Mouse (Mus musculus): Measurements from ENCODE around the gene Casq2. TPM values are rescaled to one million over a fixed set of nuclear protein-coding genes. Genes with fewer than 3 reads are reported as not detected.
A peak's percentile ranks its signal among the peaks of the same experiment; 100 is the strongest.

The Casq2 gene
- polyA plus RNA-seq, 1 experiment from 2014 or later: 15.5 TPM

DNA sequence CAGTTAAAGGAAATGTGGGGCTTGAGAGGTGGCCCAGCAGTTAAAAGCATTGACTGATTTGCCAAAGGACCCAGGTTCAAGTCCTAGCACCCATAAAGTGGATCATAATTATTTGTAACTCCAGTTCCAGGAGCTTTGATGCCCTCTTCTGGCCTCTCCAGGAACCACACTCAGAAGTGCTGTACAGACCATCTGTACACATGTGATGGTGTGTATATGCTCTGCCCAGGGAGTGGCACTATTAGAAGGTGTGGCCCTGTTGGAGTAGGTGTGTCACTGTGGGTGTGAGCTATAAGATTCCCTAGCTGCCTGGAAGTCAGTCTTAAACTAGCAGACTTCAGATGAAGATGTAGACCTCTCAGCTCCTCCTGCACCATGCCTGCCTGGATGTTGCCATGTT is 34.7 kb downstream of the Casq2 start:
- Histone ChIP-seq H3K4me3 (ENCODE audit: low read length) (no peak overlapping the region), H3K9me3 (ENCODE audit: control insufficient read depth, low read length) (no peaks in the 10 kb centered on the region), H3K36me3 (ENCODE audit: control insufficient read depth, insufficient read depth, low read length) (no peaks in the 10 kb centered on the region), H3K4me2 (ENCODE audit: low read depth, low read length) (no peak overlapping the region), H3K27me3 (ENCODE audit: control insufficient read depth, insufficient read depth, low read depth, low read length) (no peaks in the 10 kb centered on the region), H3K4me1 (replicated peaks; ENCODE audit: control insufficient read depth, insufficient read depth, low read length) (no peaks in the 10 kb centered on the region), H3K9ac (ENCODE audit: low read length) (no peak overlapping the region), H3K27ac (ENCODE audit: low read length) (no peak overlapping the region)
- no peak for ATAC-seq (ENCODE audit: low read depth)

DNA sequence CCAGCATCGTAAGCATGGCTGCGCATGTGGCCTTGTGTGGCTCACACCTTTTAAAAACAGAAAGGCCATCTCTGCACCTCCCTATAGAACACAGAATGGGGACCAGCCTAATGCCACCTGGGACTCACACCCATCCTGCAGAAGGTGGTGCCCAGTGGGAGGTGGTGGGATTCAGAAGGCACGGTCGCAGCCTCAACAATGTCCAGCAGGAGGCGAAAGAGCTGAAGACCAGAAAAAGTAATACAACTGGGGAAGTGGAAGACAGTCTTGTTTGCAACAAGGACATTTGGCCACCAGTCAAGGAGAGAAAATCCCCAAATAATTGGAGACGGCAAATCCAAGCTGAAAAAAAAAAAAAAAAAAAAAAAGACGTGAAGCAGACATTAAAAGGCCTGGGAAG is 35.8 kb downstream of the Casq2 start:
- no peak overlapping the region for H3K9ac ChIP-seq (ENCODE audit: low read length)
- H3K4me3 ChIP-seq (ENCODE audit: low read length): no peak overlapping the region
- ATAC-seq (ENCODE audit: low read depth): no peak
- no peak overlapping the region for H3K27ac ChIP-seq (ENCODE audit: low read length)
- no peaks in the 10 kb centered on the region for H3K4me1 ChIP-seq (replicated peaks; ENCODE audit: control insufficient read depth, insufficient read depth, low read length)
- H3K27me3 ChIP-seq (ENCODE audit: control insufficient read depth, insufficient read depth, low read depth, low read length): no peaks in the 10 kb centered on the region
- no peaks in the 10 kb centered on the region for H3K9me3 ChIP-seq (ENCODE audit: control insufficient read depth, low read length)
- no peaks in the 10 kb centered on the region for H3K36me3 ChIP-seq (ENCODE audit: control insufficient read depth, insufficient read depth, low read length)
- 68% methylated on average over 7 of the region's 7 CpGs for WGBS
- no peak overlapping the region for H3K4me2 ChIP-seq (ENCODE audit: low read depth, low read length)

DNA sequence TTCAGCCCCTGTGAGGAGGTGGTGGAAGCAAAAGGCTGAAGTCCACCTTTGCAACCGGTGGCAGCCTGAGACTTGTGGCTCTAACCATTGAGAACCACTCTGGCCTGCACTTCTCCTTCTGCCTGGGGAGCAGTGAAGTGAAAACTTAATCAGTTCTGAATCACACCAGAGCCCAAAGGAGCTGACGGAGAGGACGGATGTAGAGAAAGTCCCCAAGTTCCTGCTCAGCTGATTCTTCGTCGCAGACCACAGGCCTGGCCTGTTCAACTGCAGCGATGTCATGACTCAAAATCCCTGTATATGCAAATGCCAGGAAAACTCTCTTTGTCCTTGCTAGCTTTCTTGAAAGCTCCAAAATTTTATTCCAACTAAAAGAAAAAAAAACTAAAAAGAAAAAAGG is 37.4 kb downstream of the Casq2 start:
- H3K4me2 ChIP-seq (ENCODE audit: low read depth, low read length): no peak overlapping the region
- no peaks in the 10 kb centered on the region for H3K36me3 ChIP-seq (ENCODE audit: control insufficient read depth, insufficient read depth, low read length)
- H3K4me1 ChIP-seq (replicated peaks; ENCODE audit: control insufficient read depth, insufficient read depth, low read length): no peaks in the 10 kb centered on the region
- no peaks in the 10 kb centered on the region for H3K9me3 ChIP-seq (ENCODE audit: control insufficient read depth, low read length)
- no peak overlapping the region for H3K27ac ChIP-seq (ENCODE audit: low read length)
- no peak overlapping the region for H3K4me3 ChIP-seq (ENCODE audit: low read length)
- no peak for ATAC-seq (ENCODE audit: low read depth)
- WGBS: 81% methylated on average over 6 of the region's 6 CpGs
- H3K27me3 ChIP-seq (ENCODE audit: control insufficient read depth, insufficient read depth, low read depth, low read length): no peaks in the 10 kb centered on the region
- H3K9ac ChIP-seq (ENCODE audit: low read length): no peak overlapping the region

DNA sequence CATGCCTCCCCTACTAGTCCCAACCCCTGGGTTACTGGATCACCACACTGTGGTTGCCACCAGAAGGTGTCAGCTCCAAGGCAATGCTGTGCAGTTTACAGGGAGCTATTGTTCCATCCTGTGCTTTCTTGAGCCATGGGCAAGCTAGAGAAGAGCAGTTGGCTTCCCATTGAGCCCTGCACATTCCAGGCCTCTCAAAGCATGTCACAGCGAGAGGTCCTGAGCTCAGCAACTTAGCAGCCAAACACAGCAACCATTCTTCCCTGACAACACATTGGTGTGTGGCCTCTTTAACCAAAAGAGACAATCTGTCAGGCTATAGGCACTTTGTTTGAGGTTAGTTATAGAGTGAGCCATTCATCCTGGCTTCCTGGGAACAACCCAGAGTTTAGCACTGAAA is 39.3 kb downstream of the Casq2 start:
- no peak overlapping the region for H3K4me3 ChIP-seq (ENCODE audit: low read length)
- H3K4me2 ChIP-seq (ENCODE audit: low read depth, low read length): no peak overlapping the region
- WGBS: 77% methylated on average over 1 of the region's 1 CpGs
- no peaks in the 10 kb centered on the region for H3K36me3 ChIP-seq (ENCODE audit: control insufficient read depth, insufficient read depth, low read length)
- H3K27ac ChIP-seq (ENCODE audit: low read length): no peak overlapping the region
- no peaks in the 10 kb centered on the region for H3K9me3 ChIP-seq (ENCODE audit: control insufficient read depth, low read length)
- H3K4me1 ChIP-seq (replicated peaks; ENCODE audit: control insufficient read depth, insufficient read depth, low read length): no peaks in the 10 kb centered on the region
- H3K27me3 ChIP-seq (ENCODE audit: control insufficient read depth, insufficient read depth, low read depth, low read length): no peaks in the 10 kb centered on the region
- no peak overlapping the region for H3K9ac ChIP-seq (ENCODE audit: low read length)
- no peak for ATAC-seq (ENCODE audit: low read depth)

DNA sequence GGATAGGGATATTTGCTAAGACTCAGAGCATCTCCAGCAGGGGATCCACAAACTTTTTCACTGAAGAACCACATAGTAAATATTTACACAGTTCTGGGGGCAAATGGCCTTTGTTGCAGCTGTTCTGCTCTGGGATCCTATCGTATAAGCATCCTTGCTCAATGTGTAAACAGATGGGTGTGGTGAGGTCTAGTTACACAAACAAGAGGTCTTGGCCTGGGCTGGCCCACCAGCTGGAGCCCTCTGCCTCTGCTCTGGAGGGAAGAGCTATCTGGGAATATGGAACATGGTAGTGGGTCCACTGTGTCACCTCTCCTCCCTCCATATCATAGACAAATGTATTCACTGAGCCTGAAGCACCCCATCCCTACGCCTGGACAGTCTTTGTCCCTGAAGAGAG is 40.9 kb downstream of the Casq2 start:
- Histone ChIP-seq H3K9me3 (ENCODE audit: control insufficient read depth, low read length) (no peaks in the 10 kb centered on the region), H3K27me3 (ENCODE audit: control insufficient read depth, insufficient read depth, low read depth, low read length) (no peaks in the 10 kb centered on the region), H3K9ac (ENCODE audit: low read length) (no peak overlapping the region), H3K4me3 (ENCODE audit: low read length) (no peak overlapping the region), H3K4me1 (replicated peaks; ENCODE audit: control insufficient read depth, insufficient read depth, low read length) (no peaks in the 10 kb centered on the region; the same call in 1 of the 2 replicates), H3K27ac (ENCODE audit: low read length) (no peak overlapping the region), H3K36me3 (ENCODE audit: control insufficient read depth, insufficient read depth, low read length) (no peaks in the 10 kb centered on the region), H3K4me2 (ENCODE audit: low read depth, low read length) (no peak overlapping the region)
- ATAC-seq (ENCODE audit: low read depth): peak; percentile 28; the same call in 1 of the 2 replicates
- WGBS: 48% methylated on average over 2 of the region's 2 CpGs

DNA sequence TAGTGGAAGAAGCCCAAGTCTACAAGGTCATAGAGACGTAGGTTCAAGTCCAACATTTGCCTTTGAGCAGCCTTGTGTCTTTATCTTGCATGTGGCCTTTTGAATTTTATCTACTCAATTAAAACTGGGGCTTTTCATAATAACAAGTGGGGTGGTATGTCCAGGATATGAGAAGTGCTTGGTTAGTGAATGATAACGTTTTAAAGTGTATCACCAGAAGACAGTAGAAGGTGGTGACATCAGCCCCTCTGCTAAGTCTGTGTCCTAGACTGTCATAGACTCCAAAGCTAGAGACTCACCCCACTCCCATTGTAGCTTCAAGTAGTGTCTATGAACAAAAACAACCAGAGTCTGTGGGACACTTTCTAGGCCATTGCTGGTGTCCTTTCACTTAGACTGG is 42.0 kb downstream of the Casq2 start:
- Histone ChIP-seq H3K27me3 (ENCODE audit: control insufficient read depth, insufficient read depth, low read depth, low read length) (no peaks in the 10 kb centered on the region), H3K27ac (ENCODE audit: low read length) (no peak overlapping the region), H3K9me3 (ENCODE audit: control insufficient read depth, low read length) (no peaks in the 10 kb centered on the region), H3K4me1 (replicated peaks; ENCODE audit: control insufficient read depth, insufficient read depth, low read length) (no peaks in the 10 kb centered on the region; the same call in 1 of the 2 replicates), H3K4me3 (ENCODE audit: low read length) (no peak overlapping the region), H3K9ac (ENCODE audit: low read length) (no peak overlapping the region), H3K36me3 (ENCODE audit: control insufficient read depth, insufficient read depth, low read length) (no peaks in the 10 kb centered on the region), H3K4me2 (ENCODE audit: low read depth, low read length) (no peak overlapping the region)
- 89% methylated on average over 2 of the region's 2 CpGs for WGBS
- no peak for ATAC-seq (ENCODE audit: low read depth)

DNA sequence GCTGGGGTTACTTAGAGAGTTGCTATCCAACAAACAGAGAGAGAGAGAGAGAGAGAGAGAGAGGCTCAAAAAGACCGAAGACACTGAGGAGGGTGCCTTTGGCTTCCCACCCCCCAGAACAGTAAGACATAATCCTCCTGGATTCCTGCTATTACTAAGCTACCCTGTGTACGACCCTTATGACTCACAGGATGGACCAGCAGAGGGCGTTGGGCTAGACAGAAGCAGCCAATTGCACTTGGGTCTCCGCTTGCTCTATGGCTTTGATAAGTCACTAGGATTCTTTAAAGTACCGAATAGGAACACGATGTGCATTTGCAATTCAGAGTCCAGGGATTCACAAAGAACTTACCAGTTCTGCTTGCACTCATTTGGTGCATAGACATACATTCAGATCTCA is 44.3 kb downstream of the Casq2 start:
- ATAC-seq (ENCODE audit: low read depth): no peak
- no peaks in the 10 kb centered on the region for H3K27me3 ChIP-seq (ENCODE audit: control insufficient read depth, insufficient read depth, low read depth, low read length)
- 72% methylated on average over 6 of the region's 6 CpGs for WGBS

DNA sequence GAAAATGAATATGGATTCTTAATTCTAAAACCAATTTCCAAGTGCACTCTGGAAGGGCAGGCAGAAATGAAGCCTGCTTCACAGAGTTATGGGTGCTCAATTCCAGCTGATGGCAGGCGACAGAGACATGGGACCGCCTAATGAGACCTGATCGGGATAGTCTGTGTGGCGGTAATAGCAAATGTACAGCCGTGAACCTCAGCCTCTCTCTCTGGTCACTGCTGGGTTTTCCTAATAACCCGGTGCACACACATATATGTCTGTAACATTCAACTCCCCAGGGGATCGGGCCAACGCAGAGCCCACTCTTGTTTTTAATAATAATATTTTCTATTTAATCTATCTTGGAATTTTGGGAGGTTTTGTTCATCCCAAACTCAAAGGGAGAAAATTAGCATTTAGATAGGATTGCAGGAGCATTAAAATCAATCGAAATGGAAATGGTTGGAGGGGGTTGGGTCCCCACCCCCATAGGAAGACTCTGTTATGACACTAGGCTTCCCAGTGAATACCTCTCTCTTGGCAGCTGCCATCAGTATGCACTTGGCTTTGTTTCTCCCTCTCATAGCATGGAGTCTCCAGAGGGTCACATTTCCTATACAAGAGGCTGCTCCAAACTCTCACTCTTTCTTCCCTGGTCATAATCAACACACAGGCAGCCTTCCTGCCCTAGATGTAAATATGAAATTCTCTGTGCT is 45.6 kb downstream of the Casq2 start:
- 83% methylated on average over 9 of the region's 9 CpGs for WGBS
- no peak for ATAC-seq (ENCODE audit: low read depth)
- H3K4me1 ChIP-seq (replicated peaks; ENCODE audit: control insufficient read depth, insufficient read depth, low read length): peaks cover 14% of the 10 kb centered on the region
- no peaks in the 10 kb centered on the region for H3K36me3 ChIP-seq (ENCODE audit: control insufficient read depth, insufficient read depth, low read length)
- H3K9ac ChIP-seq (ENCODE audit: low read length): no peak overlapping the region
- H3K27ac ChIP-seq (ENCODE audit: low read length): no peak overlapping the region
- no peaks in the 10 kb centered on the region for H3K9me3 ChIP-seq (ENCODE audit: control insufficient read depth, low read length)
- no peak overlapping the region for H3K4me2 ChIP-seq (ENCODE audit: low read depth, low read length)
- H3K27me3 ChIP-seq (ENCODE audit: control insufficient read depth, insufficient read depth, low read depth, low read length): no peaks in the 10 kb centered on the region
- no peak overlapping the region for H3K4me3 ChIP-seq (ENCODE audit: low read length)

More for the DNA sequence above, 44.3 kb downstream of the Casq2 start:
- H3K27ac ChIP-seq (ENCODE audit: low read length): no peak overlapping the region
- no peak overlapping the region for H3K4me2 ChIP-seq (ENCODE audit: low read depth, low read length)
- H3K36me3 ChIP-seq (ENCODE audit: control insufficient read depth, insufficient read depth, low read length): no peaks in the 10 kb centered on the region
- H3K4me1 ChIP-seq (replicated peaks; ENCODE audit: control insufficient read depth, insufficient read depth, low read length): peaks cover 4% of the 10 kb centered on the region; the same call in 1 of the 2 replicates
- no peak overlapping the region for H3K9ac ChIP-seq (ENCODE audit: low read length)
- no peak overlapping the region for H3K4me3 ChIP-seq (ENCODE audit: low read length)
- H3K9me3 ChIP-seq (ENCODE audit: control insufficient read depth, low read length): no peaks in the 10 kb centered on the region

DNA sequence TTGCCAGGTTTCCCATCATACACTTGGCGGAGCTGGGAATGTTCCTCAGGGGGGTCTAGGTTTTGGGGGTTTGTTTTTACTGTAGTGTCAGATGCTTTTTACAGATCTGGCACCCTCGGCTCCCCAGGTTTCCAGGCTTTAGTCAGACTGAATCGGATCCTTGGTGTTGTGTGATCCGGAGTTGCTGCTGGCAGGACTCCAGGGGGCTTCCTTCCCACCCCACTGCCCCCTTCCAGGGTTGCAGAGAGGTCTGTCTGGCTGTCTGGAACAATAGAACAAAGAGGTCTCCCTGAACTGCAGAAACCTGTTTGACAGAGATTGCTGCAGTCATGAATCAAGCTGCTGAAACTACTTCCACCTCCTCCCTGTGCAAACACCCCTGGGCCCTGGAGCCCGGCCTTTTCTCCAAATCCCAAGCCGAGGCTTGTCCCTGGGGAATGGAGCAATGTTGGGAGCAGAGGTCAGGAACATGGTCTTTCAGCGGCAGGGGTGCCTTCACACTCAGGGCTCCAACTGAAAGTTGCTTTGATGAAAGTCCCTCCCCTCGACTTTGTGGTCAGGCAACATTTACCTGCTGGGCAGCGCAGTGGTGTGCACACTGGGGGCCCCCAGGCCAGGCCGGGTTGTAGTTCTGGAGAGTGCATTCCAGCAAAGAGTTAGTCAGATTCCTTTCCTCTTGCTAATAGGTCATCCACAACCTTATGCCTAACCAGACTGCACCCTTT is 49.3 kb downstream of the Casq2 start:
- peak overlapping the region; percentile 19; the same call in 1 of the 2 replicates for H3K9ac ChIP-seq (ENCODE audit: low read length)
- H3K36me3 ChIP-seq (ENCODE audit: control insufficient read depth, insufficient read depth, low read length): no peaks in the 10 kb centered on the region
- ATAC-seq (ENCODE audit: low read depth): peak; percentile 87
- no peak overlapping the region for H3K4me3 ChIP-seq (ENCODE audit: low read length)
- H3K4me1 ChIP-seq (replicated peaks; ENCODE audit: control insufficient read depth, insufficient read depth, low read length): peaks cover 16% of the 10 kb centered on the region
- H3K9me3 ChIP-seq (ENCODE audit: control insufficient read depth, low read length): no peaks in the 10 kb centered on the region
- peak overlapping the region; percentile 93 for H3K27ac ChIP-seq (ENCODE audit: low read length)
- 14% methylated on average over 10 of the region's 10 CpGs for WGBS
- H3K27me3 ChIP-seq (ENCODE audit: control insufficient read depth, insufficient read depth, low read depth, low read length): no peaks in the 10 kb centered on the region
- H3K4me2 ChIP-seq (ENCODE audit: low read depth, low read length): no peak overlapping the region
